Mouse (Mus musculus) adrenal gland, adult 2 months (tissue): ENCODE data around the gene Syap1. TPM values are rescaled to one million over a fixed set of nuclear protein-coding genes. Genes with fewer than 3 reads are reported as not detected.
"Not testable (repeated sequence)": the region's sequence is repeated elsewhere in the genome, so short reads cannot be mapped to it uniquely, and the experiment has no call there.

Source experiments
- DNase-seq: peaks from one replicate; pipeline ENCODE4 v3.0.0; 2021
- microRNA-seq, 2 experiments: library from miRNA; unstranded; fragments of <30 nt; microRNA quantifications; one replicate each; pipeline ENCODE4 v1.2.0; 2021
- polyA plus RNA-seq: library from polyadenylated mRNA; depleted of rRNA; stranded (reverse); fragments of >200 nt; gene quantifications from 2 replicates; pipeline ENCODE4 v1.2.3, GENCODE M21; 2012; rRNA removed
- total RNA-seq, 2 experiments: library from RNA; stranded (reverse); gene quantifications; 2 replicates each; pipeline ENCODE4 v1.2.3; 2021

Gene Syap1
- total and polyA plus RNA-seq, 3 experiments: 10.0 to 79.7 (median 76.9) TPM

DNA sequence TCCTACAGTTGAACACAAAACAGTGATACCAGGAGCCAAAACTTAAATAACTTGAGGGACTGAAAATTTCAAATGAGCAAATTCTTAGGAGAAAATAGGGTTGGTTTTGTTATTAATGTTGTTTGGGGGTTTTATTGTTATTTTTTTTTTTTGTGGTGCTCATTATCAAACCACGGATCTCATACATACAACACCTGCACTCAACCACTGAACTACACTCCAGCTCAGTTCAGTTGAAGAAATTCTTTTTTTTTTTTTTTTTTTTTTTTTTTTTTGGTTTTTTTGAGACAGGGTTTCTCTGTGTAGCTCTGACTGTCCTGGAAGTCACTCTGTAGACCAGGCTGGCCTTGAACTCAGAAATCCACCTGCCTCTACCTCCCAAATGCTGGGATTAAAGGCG is 57.9 kb downstream of the Syap1 start:
- DNase-seq: not testable (repeated sequence)

DNA sequence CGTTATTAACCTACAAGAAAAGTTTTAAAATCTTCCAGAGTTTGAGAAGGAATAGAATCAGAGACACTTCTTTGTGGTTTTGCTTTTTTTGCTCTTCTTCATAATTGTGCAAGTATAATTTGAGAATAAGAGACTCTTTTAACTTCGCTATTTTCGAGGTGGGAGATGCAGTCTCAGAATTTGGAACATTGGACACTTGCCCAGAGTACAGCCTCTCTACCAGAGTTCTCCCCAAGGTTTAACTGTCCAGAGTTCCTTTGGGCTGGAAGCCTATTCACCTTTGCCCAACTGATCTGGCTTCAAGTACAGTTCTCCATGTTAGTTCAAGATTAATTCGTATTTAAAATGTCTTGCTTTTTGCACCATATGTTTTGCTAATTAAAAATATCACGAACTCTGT is 58.5 kb downstream of the Syap1 start:
- peak; percentile 18 for DNase-seq

DNA sequence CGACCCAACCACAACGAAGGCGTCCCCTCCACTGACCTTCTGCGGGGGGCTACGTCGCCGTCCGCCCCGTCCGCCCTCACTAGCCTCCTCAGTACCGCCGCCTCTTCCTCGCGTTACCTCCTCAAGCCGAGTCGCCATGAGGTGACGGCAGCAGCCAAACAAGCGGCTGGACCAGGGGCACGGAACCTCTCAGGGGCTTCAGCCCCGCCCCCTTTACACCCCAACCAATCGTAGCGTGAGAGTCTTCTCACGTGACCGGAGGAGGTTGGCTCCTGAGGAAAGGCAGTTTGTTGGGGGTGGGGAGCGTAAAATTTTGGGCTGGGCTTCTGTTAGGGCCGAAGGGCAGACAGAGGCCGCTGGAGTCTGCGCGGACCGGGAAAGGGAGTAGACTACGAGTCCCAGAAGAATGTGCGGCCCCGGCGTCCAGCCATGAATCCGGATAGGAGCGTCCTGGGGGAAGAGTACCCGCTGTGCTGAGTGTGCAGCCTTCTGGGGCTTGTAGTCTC is 59.0 kb downstream of the Syap1 start, which contains the start of gene Txlng:
TSS of gene Txlng (minus strand) at position 252 of the 506 bp plus-strand sequence.
- peak; percentile 97 for DNase-seq

DNA sequence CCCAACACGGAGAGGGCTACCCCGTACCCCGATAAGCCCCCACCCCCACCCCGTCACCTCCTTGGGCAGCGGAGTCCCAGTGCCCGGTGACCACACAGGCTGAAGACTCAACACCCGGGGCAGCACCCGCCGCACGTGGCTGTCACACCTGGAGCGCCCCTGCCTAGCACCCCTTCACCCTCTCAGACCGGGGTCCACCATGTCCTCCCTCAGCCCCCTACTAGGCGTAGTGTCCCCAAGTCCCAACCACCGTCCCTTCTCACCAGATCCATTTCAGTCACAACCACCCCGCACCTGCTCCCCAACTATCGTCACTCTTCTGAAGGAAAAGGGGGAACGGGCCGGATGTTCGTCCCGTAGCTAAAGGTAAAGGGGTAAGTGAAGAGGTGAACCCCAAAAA is 59.5 kb downstream of the Syap1 start:
- peak; percentile 30 for DNase-seq

DNA sequence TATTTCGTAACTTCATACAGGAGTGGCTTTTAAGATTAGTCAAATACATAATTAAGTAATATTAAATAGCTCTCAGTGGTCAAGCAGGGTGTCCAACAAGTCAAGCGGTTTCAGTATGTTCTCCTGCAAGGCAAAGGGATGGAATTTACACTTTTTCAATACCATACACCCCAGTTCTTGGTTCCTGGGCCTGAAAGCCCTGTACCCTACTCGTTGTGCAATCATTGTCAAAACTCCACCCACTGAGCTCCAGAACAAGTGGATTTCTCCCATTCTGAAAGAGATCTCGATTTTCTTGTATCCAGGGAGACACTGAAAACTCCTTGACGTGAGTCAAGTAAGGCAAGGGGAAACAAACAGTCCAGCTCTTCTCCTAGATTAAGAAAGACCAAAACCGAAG is 60.2 kb downstream of the Syap1 start:
- DNase-seq: peak; percentile 31

Small RNA genes within 50 kb of the gene (microRNA-seq; reads per million reads assigned to microRNA genes)
- gene Mir3473a: 0 reads per million in 2 experiments

Other genes starting within 250 kb of the Syap1 start
- 1 to 10 TPM; 2.0 to 2.7 TPM for gene Reps2, start 244.8 kb downstream of the Syap1 start, total RNA-seq
- gene Reps2, start 244.8 kb downstream of the Syap1 start, polyA plus RNA-seq: 0.18 and 0.33 TPM in 2 replicates
- gene Rbbp7, start 128.0 kb downstream of the Syap1 start, total RNA-seq: 100 to 1,000 TPM; 148 to 163 TPM
- 19.1 and 27.3 TPM in 2 replicates for gene Rbbp7, start 128.0 kb downstream of the Syap1 start, polyA plus RNA-seq
- 10 to 100 TPM; 19.5 to 23.9 TPM for gene Txlng, start 59.0 kb downstream of the Syap1 start, total RNA-seq
- 0.89 and 1.1 TPM in 2 replicates for gene Txlng, start 59.0 kb downstream of the Syap1 start, polyA plus RNA-seq
- gene Ctps2, start 12.8 kb upstream of the Syap1 start, total RNA-seq: 10 to 100 TPM; 57.2 to 72.6 TPM
- gene Ctps2, start 12.8 kb upstream of the Syap1 start, polyA plus RNA-seq: 5.3 and 8.5 TPM in 2 replicates
- not detected for gene S100g, start 76.2 kb upstream of the Syap1 start, total RNA-seq
- gene S100g, start 76.2 kb upstream of the Syap1 start, polyA plus RNA-seq: not detected in 2 replicates